Mouse (Mus musculus) heart, embryonic 11.5 days (tissue): Measurements from ENCODE around the gene St6galnac3. TPM values are rescaled to one million over a fixed set of nuclear protein-coding genes. Genes with fewer than 3 reads are reported as not detected.

Experiments
- ATAC-seq: fragments of 200-750 bp; cut with Nextera tagmentation; replicated peaks from 2 replicates; pipeline ENCODE4 v1.8.0; 2017; ENCODE audit warnings: moderate library complexity; ENCODE audit not compliant: insufficient number of reproducible peaks, low FRiP score, low TSS enrichment
- H3K27ac ChIP-seq: fragments of 300-500 bp; sonication (generic); 2 replicates; pipeline ENCODE4 v1.5.1; 2014; ENCODE audit warnings: mild to moderate bottlenecking, low read depth, low read length
- H3K27me3 ChIP-seq: fragments of 300-500 bp; sonication (generic); 2 replicates; pipeline ENCODE4 v1.6.1; 2014; ENCODE audit warnings: mild to moderate bottlenecking, low read length, mixed read lengths; ENCODE audit not compliant: control insufficient read depth, insufficient read depth
- H3K36me3 ChIP-seq: fragments of 300-500 bp; sonication (generic); 2 replicates; pipeline ENCODE4 v1.6.1; 2014; ENCODE audit warnings: mild to moderate bottlenecking, low read length, moderate library complexity, mixed read lengths; ENCODE audit not compliant: control insufficient read depth, insufficient read depth
- H3K4me1 ChIP-seq: fragments of 300-500 bp; sonication (generic); 2 replicates; pipeline ENCODE4 v1.6.1; 2014; ENCODE audit warnings: low read length; ENCODE audit not compliant: control insufficient read depth, insufficient read depth
- H3K4me2 ChIP-seq: fragments of 300-500 bp; sonication (generic); 2 replicates; pipeline ENCODE4 v1.6.1; 2014; ENCODE audit warnings: mild to moderate bottlenecking, moderate library complexity
- H3K4me3 ChIP-seq: fragments of 300-500 bp; sonication (generic); 2 replicates; pipeline ENCODE4 v1.5.1; 2014; ENCODE audit warnings: low read depth, low read length
- H3K9ac ChIP-seq: fragments of 300-500 bp; sonication (generic); 2 replicates; pipeline ENCODE4 v1.6.1; 2014; ENCODE audit warnings: mild to moderate bottlenecking, low read depth, low read length, moderate library complexity
- H3K9me3 ChIP-seq: fragments of 300-500 bp; sonication (generic); replicated peaks from 2 replicates; pipeline ENCODE4 v1.6.1; 2016; ENCODE audit warnings: low read length; ENCODE audit not compliant: control insufficient read depth
- WGBS: fragments of 180-500 bp; shearing (Covaris S2); extraction: QIAGEN DNeasy Blood & Tissue Kit; methylation state at CpG from one replicate; pipeline ENCODE4 v1.1.7; 2014; ENCODE audit not compliant: insufficient replicate concordance; 5-methylcytosine and 5-hydroxymethylcytosine counted together
- polyA plus RNA-seq: library from polyadenylated mRNA; unstranded; fragments of >200 nt; fragmentation: Nextera tagmentation; extraction: Ambion mirVana; gene quantifications from 2 replicates; pipeline ENCODE4 v1.2.1, GENCODE M21; 2014

St6galnac3 gene
- polyA plus RNA-seq, 1 experiment from 2014 or later = 29.6 TPM

- no peaks in the 10 kb centered on the region for H3K9me3 ChIP-seq
- H3K9ac ChIP-seq = no peak overlapping the region
- H3K4me3 ChIP-seq = no peak overlapping the region
- no peaks in the 10 kb centered on the region for H3K27me3 ChIP-seq
- no peak overlapping the region for H3K4me2 ChIP-seq
- no peaks in the 10 kb centered on the region for H3K36me3 ChIP-seq
- ATAC-seq = no peak
- no peak overlapping the region for H3K27ac ChIP-seq
- WGBS = 42% methylated on average over 11 of the region's 11 CpGs
- H3K4me1 ChIP-seq = peaks cover 46% of the 10 kb centered on the region
These were observed 32.7 kb downstream of the St6galnac3 start for GRCm38 (mm10) chr3:153692206-153692813.

- 12% methylated on average over 4 of the region's 4 CpGs for WGBS
- Histone ChIP-seq H3K27me3 (no peaks in the 10 kb centered on the region), H3K9ac (no peak overlapping the region), H3K27ac (0 out of 2 replicates have a peak overlapping the region, but pooled peaks have one; percentile 35), H3K4me3 (no peak overlapping the region), H3K4me2 (peak overlapping the region; percentile 24; the same call in 1 of the 2 replicates), H3K36me3 (no peaks in the 10 kb centered on the region), H3K9me3 (no peaks in the 10 kb centered on the region), H3K4me1 (peaks cover 46% of the 10 kb centered on the region)
- peak; percentile 60; the same call in 1 of the 2 replicates for ATAC-seq
These were observed 33.4 kb downstream of the St6galnac3 start for GRCm38 (mm10) chr3:153691537-153691936.

GRCm38 (mm10) chr3:153690553-153690952 is 34.4 kb downstream of the St6galnac3 start:
- H3K27ac ChIP-seq = peak overlapping the region; percentile 87
- peaks cover 46% of the 10 kb centered on the region for H3K4me1 ChIP-seq
- ATAC-seq = peak; percentile 49; the same call in 1 of the 2 replicates
- no peaks in the 10 kb centered on the region for H3K27me3 ChIP-seq
- no peak overlapping the region for H3K4me3 ChIP-seq
- no peaks in the 10 kb centered on the region for H3K36me3 ChIP-seq
- peak overlapping the region; percentile 50; the same call in 1 of the 2 replicates for H3K9ac ChIP-seq
- no peaks in the 10 kb centered on the region for H3K9me3 ChIP-seq
- H3K4me2 ChIP-seq = peak overlapping the region; percentile 44
- 41% methylated on average over 2 of the region's 2 CpGs for WGBS

GRCm38 (mm10) chr3:153689793-153690291 is 35.1 kb downstream of the St6galnac3 start:
- Histone ChIP-seq H3K36me3 (no peaks in the 10 kb centered on the region), H3K27me3 (no peaks in the 10 kb centered on the region), H3K4me2 (peak overlapping the region; percentile 44), H3K27ac (peak overlapping the region; percentile 87), H3K9ac (0 out of 2 replicates have a peak overlapping the region, but pooled peaks have one; percentile 50), H3K4me3 (no peak overlapping the region), H3K4me1 (peaks cover 46% of the 10 kb centered on the region), H3K9me3 (no peaks in the 10 kb centered on the region)
- peak; percentile 87 for ATAC-seq
- 30% methylated on average over 11 of the region's 11 CpGs for WGBS

DNA sequence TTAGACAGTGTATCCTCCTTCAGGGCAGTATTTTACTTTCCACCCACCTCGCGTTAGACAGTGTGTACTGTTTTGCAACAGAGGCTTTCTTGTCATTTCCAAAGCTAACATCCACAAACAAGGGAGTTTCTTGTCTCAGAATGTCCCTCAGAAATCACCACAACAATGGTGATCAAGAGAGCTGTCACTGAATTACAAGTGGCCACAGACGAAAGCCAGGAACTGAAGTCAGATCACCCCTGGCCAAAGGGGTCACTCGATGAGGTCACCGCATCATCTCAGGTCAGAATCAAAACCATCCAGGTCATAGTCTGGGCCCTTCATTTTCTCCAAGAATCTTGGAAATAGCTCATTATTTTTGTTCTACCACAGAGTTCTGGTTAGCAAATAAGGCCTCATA is 37.1 kb downstream of the St6galnac3 start:
- Histone ChIP-seq H3K4me3 (no peak overlapping the region), H3K36me3 (no peaks in the 10 kb centered on the region), H3K4me2 (no peak overlapping the region), H3K27me3 (no peaks in the 10 kb centered on the region), H3K9ac (no peak overlapping the region), H3K9me3 (no peaks in the 10 kb centered on the region), H3K27ac (no peak overlapping the region), H3K4me1 (peaks cover 41% of the 10 kb centered on the region)
- 47% methylated on average over 5 of the region's 5 CpGs for WGBS
- ATAC-seq = no peak

DNA sequence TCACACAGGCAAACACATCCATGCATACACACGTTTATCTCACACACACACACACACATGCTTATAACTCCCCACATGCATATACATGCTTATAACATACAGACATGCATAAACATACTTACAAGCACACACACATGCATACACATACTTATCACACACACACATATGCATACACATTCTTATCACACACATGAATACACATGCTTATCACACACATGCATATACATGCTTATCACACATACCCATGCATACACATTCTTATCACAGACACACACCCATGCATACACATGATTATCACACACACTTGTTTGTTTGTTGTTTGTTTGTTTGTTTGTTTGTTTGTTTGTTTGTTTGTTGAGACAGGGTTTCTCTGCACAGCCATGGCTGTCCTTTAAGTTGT is 40.1 kb downstream of the St6galnac3 start:
- H3K27ac ChIP-seq = no peak overlapping the region
- H3K4me1 ChIP-seq = peaks cover 14% of the 10 kb centered on the region
- no peak for ATAC-seq
- WGBS = 82% methylated on average over 1 of the region's 1 CpGs
- no peaks in the 10 kb centered on the region for H3K36me3 ChIP-seq
- no peaks in the 10 kb centered on the region for H3K27me3 ChIP-seq
- H3K9me3 ChIP-seq = no peaks in the 10 kb centered on the region
- H3K9ac ChIP-seq = no peak overlapping the region
- no peak overlapping the region for H3K4me3 ChIP-seq
- H3K4me2 ChIP-seq = no peak overlapping the region

GRCm38 (mm10) chr3:153682303-153682702 is 42.7 kb downstream of the St6galnac3 start:
- no peaks in the 10 kb centered on the region for H3K4me1 ChIP-seq
- H3K27ac ChIP-seq = no peak overlapping the region
- no peak overlapping the region for H3K9ac ChIP-seq
- no peaks in the 10 kb centered on the region for H3K27me3 ChIP-seq
- ATAC-seq = no peak
- no peaks in the 10 kb centered on the region for H3K36me3 ChIP-seq
- no peak overlapping the region for H3K4me3 ChIP-seq
- 92% methylated on average over 10 of the region's 10 CpGs for WGBS
- H3K9me3 ChIP-seq = no peaks in the 10 kb centered on the region
- no peak overlapping the region for H3K4me2 ChIP-seq

GRCm38 (mm10) chr3:153681720-153682119 is 43.3 kb downstream of the St6galnac3 start:
- Histone ChIP-seq H3K27ac (no peak overlapping the region), H3K27me3 (no peaks in the 10 kb centered on the region), H3K36me3 (no peaks in the 10 kb centered on the region), H3K4me3 (no peak overlapping the region), H3K9me3 (no peaks in the 10 kb centered on the region), H3K9ac (no peak overlapping the region), H3K4me2 (no peak overlapping the region), H3K4me1 (no peaks in the 10 kb centered on the region)
- 56% methylated on average over 9 of the region's 9 CpGs for WGBS
- no peak for ATAC-seq

DNA sequence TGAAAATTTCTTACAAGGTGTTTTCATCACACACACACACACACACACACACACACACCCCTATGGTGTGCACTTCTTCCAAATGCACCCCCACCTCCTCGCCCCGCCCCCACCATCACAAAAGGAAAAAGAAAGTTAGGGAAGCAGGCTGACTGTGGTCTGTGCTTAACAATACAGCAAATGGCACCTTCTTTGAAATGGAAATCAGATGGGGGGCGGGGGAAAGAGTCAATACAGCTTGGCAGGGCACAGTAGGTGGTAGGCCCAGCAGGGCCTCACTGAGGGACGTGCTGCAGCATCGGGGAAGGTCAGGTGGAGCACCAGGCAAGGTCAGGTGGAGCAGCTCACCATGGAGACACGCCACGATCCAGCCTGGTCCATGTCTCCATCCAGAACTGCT is 49.1 kb downstream of the St6galnac3 start:
- Histone ChIP-seq H3K4me1 (peaks cover 16% of the 10 kb centered on the region), H3K4me2 (no peak overlapping the region), H3K9me3 (no peaks in the 10 kb centered on the region), H3K27me3 (no peaks in the 10 kb centered on the region), H3K9ac (no peak overlapping the region), H3K27ac (no peak overlapping the region), H3K36me3 (no peaks in the 10 kb centered on the region), H3K4me3 (no peak overlapping the region)
- no peak for ATAC-seq
- WGBS = 43% methylated on average over 7 of the region's 7 CpGs
